Mouse (Mus musculus): ENCODE measurements at regions not wholly inside any gene's neighbourhood (a gene's known extent, or its start where the extent isn't known, plus 50 kb on each side); places are given as distances from the start of the nearest gene placed in this dataset.

- in situ Hi-C loops (cut with MboI, MseI) = no loop called here
Measured at GRCm38 (mm10) chr11:24338111-24338510, 260.3 kb downstream of the Bcl11a start.

GRCm38 (mm10) chr11:24339061-24339460, 261.2 kb downstream of the Bcl11a start:
- in situ Hi-C loops (cut with MboI, MseI) = no loop called here

GRCm38 (mm10) chr11:24340677-24341076, 262.8 kb downstream of the Bcl11a start:
- in situ Hi-C loops (cut with MboI, MseI) = no loop called here

- in situ Hi-C loops (cut with MboI, MseI) = no loop called here
Measured at GRCm38 (mm10) chr11:24341650-24342049, 263.8 kb downstream of the Bcl11a start.

- in situ Hi-C loops (cut with MboI, MseI) = no loop called here
Measured at GRCm38 (mm10) chr11:24342176-24342575, 264.3 kb downstream of the Bcl11a start.

GRCm38 (mm10) chr11:24342732-24343131, 264.9 kb downstream of the Bcl11a start:
- in situ Hi-C loops (cut with MboI, MseI) = no loop called here

GRCm38 (mm10) chr11:24347225-24347624, 269.4 kb downstream of the Bcl11a start:
- in situ Hi-C loops (cut with MboI, MseI) = no loop called here

GRCm38 (mm10) chr11:24348741-24349140, 270.9 kb downstream of the Bcl11a start:
- in situ Hi-C loops (cut with MboI, MseI) = no loop called here

GRCm38 (mm10) chr11:24349967-24350643, 272.2 kb downstream of the Bcl11a start:
- in situ Hi-C loops (cut with MboI, MseI) = no loop called here

- in situ Hi-C loops (cut with MboI, MseI) = no loop called here
Measured at GRCm38 (mm10) chr11:24350839-24351238, 273.0 kb downstream of the Bcl11a start.

- in situ Hi-C loops (cut with MboI, MseI) = no loop called here
Measured at GRCm38 (mm10) chr11:24352071-24352470, 274.2 kb downstream of the Bcl11a start.

- in situ Hi-C loops (cut with MboI, MseI) = no loop called here
Measured at GRCm38 (mm10) chr11:24353056-24353455, 275.2 kb downstream of the Bcl11a start.

GRCm38 (mm10) chr11:24357388-24357787, 279.5 kb downstream of the Bcl11a start:
- in situ Hi-C loops (cut with MboI, MseI) = no loop called here

- in situ Hi-C loops (cut with MboI, MseI) = no loop called here
Measured at GRCm38 (mm10) chr11:24359086-24359485, 281.2 kb downstream of the Bcl11a start.

GRCm38 (mm10) chr11:24361998-24362687, 284.3 kb downstream of the Bcl11a start:
- in situ Hi-C loops (cut with MboI, MseI) = no loop called here

- in situ Hi-C loops (cut with MboI, MseI) = no loop called here
Measured at GRCm38 (mm10) chr11:24362688-24363035, 284.8 kb downstream of the Bcl11a start.

- in situ Hi-C loops (cut with MboI, MseI) = no loop called here
Measured at GRCm38 (mm10) chr11:24363418-24364364, 285.8 kb downstream of the Bcl11a start.

GRCm38 (mm10) chr11:24370198-24370860, 292.5 kb downstream of the Bcl11a start:
- in situ Hi-C loops (cut with MboI, MseI) = no loop called here

GRCm38 (mm10) chr11:24370861-24371686, 293.2 kb downstream of the Bcl11a start:
- in situ Hi-C loops (cut with MboI, MseI) = no loop called here

- in situ Hi-C loops (cut with MboI, MseI) = no loop called here
Measured at GRCm38 (mm10) chr11:24371687-24371950, 293.8 kb downstream of the Bcl11a start.

- in situ Hi-C loops (cut with MboI, MseI) = no loop called here
Measured at GRCm38 (mm10) chr11:24371963-24372362, 294.1 kb downstream of the Bcl11a start.

All from T-helper 1 cell (primary cell).